Mouse (Mus musculus): ENCODE data around the gene Slc1a2.

GRCm38 (mm10) chr2:102682168-102682567 lies 23.7 kb downstream of the Slc1a2 start:
- TF ChIP-seq CTCF (IDR thresholded peaks at IDR 0.05 in 2 of 3, conservative IDR thresholded peaks at IDR 0.05 in 1 of 3; ENCODE audit: control insufficient read depth in 1 of 3, insufficient read depth in 1 of 3, low read depth in 2 of 3, low read length in 3 of 3, poor library complexity in 1 of 3, severe bottlenecking in 1 of 3) = peak in 2 of 3 experiments; percentile 37 to 39; a peak in 5 of 6 replicates
- no peak for TF ChIP-seq POLR2A (IDR thresholded peaks at IDR 0.05; ENCODE audit: control insufficient read depth in 1 of 2, insufficient read depth in 1 of 2, low read depth in 1 of 2, low read length in 2 of 2, poor library complexity in 1 of 2)
- TF ChIP-seq SMC3 (IDR thresholded peaks at IDR 0.05; ENCODE audit: low read depth, low read length) = peak; percentile 50

Measured in MEL (cell line).